Mouse (Mus musculus): ENCODE results near the gene Dnajc14.

Gene Dnajc14

DNA sequence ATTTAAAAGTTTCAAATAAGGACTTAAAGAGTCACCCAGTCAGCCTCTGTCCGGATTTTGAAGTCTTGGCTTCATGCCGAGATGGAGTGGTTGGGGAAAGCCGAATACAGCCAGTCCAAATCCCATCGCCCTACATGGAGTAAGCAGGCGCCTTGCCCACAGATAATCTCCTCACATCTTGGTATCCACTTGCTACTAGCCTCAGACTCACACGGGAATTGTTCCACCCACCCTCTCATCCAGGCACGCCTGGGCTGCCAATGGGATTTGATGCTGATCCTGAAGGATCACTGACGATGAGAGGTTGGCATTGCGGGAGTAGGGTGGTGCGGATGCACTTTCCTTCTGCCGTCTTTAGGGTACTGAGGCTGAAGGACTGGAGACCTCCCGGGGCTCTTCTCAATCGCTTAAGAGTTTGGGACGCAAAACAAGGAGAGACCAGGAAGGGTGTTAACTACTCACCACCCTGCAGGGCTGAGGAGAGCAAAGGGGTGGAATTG, at the start of gene Dnajc14:
Gene Dnajc14, plus strand, starts transcription at position 292 of the 500 bp plus-strand sequence.
- peak; percentile 57 for DNase-seq (ENCODE audit: low spot score)

DNA sequence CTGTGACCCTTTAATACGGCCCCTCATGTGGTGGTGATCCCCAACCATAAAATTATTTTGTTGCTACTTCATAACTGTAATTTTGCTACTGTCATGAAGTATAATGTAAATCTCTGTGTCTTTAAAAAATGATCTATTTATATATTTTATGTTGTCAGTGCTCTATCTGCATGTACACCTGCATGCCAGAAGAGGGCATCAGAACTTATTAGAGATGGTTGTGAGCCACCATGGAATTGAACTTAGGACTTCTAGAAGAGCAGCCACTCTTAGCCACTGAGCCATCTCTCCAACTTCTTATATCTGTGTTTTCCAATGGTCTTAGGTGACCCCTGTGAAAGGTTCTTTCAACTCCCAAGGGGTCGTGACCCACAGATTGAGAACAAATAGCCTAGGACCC, 31.0 kb upstream of the Dnajc14 start:
- no peak for DNase-seq (ENCODE audit: low spot score)

DNA sequence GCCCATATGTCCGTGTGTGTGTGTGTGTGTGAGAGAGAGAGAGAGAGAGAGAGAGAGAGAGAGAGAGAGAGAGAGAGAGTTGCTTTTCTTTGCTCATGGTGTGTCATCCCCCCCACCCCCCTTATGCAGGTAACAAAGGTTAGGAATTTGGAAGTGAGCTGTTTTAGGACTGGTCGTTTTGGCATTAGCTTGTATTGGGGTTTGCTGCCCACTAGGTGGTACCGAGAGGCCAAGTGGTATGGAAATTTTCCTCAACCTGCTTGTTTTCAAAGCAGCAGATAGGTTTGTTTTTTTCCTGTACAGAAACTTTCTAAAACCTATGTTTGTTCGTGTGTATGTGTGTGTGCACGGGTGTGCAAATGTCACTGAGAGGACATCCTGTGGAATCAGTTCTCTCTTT, 30.2 kb upstream of the Dnajc14 start:
- no peak for DNase-seq (ENCODE audit: low spot score)

DNA sequence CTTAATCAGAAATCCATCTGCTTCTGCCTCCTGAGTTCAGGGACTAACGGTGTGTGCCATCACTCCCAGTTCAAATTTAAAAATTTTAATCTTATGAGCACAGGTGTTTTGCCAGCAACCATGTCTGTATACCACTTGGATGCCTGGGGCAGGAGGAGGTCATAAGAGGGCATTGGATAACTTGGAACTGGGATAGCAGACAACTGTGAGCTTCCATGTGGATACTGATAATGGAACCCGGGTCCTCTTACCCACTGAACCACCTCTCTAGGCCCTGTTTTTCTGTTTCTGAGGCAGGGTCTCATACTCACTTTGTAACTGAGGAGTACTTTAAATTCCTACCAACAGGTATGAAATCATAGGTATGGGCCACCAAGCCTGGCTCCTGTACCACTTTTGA, 25.4 kb upstream of the Dnajc14 start:
- no peak for DNase-seq (ENCODE audit: low spot score)

DNA sequence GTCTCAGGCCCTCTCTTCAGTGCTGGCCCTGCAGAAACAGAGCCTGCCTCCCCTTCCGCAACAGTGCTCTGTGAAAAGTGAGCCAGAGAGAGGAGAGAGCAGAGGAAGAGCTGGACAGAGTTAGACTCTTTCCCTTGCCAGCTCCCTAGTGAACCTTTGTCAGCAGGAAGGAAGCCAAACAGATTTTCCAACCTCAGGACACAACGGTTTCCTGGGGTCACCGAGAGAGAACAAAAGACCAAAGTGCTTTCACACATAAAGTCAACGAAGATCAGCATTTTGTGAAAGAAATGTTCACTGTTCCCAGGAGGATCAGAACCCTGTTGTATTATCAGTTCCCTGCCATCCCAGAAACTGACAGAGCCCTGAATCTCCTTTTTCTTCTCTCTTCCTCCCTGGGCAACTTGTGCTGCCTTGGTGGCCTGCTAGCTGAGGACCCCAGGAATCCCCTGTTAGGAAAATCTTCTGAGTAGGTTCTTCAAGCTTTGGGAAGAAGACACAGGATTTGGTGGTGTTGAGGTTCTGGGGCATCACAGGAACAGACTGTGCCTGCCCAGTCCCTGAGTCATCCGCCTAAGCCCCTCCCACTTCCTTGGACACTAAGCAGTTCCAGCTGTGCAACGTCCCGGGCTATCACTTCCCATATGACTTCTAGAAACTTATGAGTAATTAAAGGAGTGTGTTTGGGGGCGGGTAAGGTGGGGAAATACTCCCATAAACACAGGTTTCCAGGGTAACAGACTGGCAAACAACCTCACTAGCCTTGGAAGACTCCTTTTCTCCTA, 24.7 kb upstream of the Dnajc14 start:
- DNase-seq (ENCODE audit: low spot score): no peak

DNA sequence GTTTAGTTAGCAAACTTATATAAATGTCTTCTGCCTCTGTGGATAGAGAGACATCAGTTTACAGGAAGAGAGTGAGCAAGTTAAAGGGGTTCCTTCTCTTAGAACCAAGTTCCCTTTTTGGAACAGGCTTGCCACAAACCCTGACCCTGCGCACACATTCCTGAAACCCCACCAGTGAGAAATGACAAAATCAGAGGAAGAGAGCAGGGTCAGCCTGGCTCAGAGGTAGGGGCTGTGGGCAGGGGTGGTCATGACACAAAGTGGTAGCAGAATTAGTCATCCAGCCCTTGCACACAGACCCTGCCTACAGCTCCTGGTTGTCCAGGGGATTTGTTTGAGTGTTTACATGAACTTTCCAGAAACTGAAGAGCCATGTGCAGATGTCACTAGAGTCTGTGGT, 23.7 kb upstream of the Dnajc14 start:
- no peak for DNase-seq (ENCODE audit: low spot score)

DNA sequence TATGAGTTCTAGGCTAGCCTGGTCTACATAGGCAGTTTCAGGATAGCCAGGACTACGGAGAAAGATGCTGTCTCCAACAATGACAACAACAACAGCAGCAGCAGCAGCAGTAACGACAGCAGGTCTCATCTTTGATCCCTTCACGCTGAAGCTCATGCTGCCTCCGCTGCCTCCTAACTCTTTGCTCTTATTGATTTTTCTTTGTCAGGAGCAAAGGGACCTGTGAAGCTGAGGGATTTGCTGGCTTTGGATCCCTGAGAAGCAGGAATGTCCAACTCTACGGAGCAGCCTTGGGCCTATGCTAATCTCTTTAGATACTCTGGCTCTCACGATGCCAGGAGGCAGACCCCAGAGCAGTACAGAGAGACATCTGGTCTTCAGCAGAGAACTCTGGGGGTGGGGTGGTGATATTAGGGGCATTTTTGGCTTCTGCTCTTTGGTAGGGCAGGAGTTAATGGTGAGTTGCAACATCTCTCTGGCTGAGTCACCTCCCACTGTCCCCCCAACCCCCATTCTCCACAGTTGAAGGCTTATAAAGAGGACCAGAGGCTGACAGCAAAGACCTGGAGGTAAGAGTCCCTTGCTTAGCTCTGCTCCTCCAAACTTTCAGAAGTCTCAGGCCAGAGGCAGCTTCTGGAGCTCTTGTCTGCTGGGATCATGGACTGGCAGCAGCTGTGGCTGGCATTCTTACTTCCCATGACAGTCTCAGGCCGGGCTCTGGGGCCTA, 13.3 kb upstream of the Dnajc14 start, which contains the start of gene Mmp19:
Gene Mmp19, plus strand, starts transcription at position 513 of the 727 bp plus-strand sequence.
- DNase-seq (ENCODE audit: low spot score): no peak

DNA sequence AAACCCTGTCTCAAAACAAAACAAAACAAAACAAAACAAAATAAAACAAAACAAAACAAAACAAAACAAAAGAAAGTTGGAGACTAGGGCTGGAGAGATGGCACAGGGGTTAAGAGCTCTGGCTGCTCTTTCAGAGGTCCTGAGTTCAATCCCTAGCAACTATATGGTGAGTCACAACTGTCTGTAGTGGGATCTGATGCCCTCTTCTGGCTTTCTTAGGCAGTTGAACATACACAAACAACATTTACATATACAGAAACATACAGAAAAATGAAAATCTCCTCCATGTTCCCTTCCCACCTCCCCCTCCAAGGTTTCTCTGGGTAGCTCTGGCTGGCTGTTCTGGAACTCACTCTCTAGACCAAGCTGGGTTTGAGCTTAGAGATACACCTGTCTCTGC, 11.8 kb upstream of the Dnajc14 start:
- DNase-seq (ENCODE audit: low spot score): no peak

DNA sequence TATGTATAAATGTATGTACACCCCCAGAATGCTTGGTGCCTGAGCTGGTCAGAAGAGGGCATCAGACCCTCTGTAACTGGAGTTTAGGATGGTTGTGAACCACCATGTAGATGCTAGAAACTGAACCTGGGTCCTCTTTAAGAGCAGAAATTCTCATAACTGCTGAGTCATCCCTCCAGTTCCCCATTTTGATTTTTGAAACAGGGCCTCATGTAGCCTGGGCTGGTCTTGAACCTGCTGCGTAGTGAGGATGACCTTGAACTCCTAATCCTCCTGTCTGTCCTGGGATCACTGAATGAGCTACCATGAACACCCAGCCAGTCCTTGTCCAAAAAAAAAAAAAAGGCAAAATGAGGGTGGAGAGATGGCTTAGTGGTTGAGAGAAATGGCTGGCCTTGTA, 10.6 kb upstream of the Dnajc14 start:
- no peak for DNase-seq (ENCODE audit: low spot score)

DNA sequence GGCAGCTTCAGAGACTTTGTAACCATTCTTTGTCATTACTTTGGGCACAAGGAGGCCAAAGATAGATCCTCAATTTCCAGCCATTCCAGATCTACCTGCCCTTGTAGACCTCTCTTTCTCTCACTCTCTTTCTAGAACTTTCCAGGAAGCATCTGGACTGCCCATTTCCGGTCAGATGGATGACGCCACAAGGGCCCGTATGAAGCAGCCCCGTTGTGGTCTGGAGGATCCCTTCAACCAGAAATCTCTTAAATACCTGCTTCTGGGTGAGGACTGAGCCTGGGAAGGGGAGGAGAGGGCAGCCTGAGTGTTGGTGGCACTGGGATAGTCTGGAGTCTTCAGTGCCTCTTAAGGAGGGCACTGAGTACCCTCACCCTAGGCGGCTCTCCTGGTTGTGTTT, 9.5 kb upstream of the Dnajc14 start:
- no peak for DNase-seq (ENCODE audit: low spot score)

DNA sequence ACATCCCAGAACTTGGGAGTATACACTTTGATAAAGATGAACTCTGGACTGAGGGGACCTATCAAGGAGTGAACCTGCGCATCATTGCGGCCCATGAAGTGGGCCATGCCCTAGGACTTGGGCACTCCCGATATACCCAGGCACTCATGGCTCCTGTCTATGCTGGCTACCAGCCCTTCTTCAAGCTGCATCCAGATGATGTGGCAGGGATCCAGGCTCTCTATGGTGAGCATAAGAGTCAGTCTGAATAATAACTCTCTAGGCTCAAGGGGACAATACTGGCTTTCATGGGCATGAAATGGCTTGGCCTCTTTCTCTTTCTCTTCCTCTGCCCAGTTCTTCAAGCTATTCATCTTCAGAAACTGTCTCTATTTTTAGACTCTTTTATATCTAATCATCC, 8.3 kb upstream of the Dnajc14 start:
- peak; percentile 40 for DNase-seq (ENCODE audit: low spot score)

DNA sequence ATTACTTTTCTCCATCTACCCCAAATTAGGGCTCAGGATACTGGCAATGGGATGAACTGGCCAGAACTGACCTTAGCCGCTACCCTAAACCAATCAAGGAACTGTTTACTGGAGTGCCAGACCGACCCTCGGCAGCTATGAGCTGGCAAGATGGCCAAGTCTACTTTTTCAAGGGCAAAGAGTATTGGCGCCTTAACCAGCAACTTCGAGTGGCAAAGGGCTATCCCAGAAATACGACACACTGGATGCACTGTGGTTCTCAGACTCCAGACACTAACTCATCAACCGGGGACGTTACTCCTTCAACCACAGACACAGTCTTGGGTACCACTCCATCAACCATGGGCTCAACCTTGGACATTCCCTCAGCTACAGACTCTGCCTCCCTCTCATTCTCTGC, 5.2 kb upstream of the Dnajc14 start:
- DNase-seq (ENCODE audit: low spot score): no peak

DNA sequence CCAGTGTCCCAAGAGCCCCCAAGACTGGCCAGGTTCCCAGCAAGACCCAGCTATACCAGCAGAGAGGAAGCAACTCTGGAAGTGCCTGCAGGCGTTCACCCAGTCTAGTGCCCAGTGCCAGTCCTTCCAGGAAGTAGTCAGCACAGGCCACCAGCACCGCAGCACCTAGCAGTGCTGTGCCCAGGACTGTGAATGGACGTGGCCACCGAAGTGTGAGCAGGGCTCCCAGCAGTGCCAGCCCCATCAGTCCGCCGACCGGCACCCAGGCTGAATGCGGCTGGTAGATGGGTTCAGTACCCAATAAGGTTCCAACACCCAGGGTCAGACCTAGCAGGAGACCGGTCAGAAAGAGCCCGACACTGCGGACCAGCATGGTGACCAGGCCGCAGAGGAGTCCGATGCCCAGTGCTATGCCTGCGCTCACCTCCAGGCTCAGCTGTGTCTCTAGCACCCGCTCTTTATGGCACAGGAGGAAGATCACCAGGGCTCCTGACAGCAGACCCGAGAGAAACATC, 1.8 kb upstream of the Dnajc14 start:
- no peak for DNase-seq (ENCODE audit: low spot score)

DNA sequence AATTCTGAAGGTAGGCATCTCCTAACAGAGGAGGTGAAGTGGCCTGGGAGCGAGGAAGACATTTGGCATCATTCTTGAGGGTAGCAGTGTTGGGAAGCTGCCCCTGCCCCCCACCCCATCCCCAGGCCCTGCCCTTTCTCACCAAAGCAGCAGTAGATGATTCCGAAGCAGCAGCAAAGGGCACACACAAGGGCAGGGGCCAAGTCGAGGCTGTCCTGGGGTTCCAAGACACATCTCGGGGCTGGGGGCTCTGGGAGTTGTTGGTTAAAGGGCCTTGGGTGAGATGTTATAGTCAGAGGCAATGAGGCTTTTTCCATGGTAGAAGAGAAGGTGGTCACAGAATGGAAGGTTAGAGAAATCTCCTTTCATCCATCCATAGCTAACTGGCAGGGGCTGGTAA, 906 bp upstream of the Dnajc14 start:
- DNase-seq (ENCODE audit: low spot score): no peak

DNA sequence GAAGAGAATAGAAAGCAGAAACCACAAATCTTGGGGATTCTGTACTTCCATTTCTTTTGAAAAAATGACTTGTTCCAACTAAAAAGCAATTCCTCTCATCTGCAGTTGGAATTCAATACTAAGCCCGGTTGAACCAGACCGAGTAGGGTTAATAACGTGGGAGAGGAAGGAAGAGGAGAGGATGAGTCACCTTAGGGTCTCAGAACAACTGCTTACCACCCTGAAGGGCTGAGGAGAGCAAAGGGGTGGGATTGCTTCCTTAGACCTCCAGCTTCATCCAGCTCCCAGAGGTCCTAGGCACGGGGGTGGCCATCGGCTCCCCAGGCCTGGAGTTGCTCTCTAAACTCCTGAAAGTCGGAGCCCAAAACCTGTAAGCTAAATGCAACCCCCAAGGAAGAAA, 501 bp upstream of the Dnajc14 start:
- DNase-seq (ENCODE audit: low spot score): no peak

DNA sequence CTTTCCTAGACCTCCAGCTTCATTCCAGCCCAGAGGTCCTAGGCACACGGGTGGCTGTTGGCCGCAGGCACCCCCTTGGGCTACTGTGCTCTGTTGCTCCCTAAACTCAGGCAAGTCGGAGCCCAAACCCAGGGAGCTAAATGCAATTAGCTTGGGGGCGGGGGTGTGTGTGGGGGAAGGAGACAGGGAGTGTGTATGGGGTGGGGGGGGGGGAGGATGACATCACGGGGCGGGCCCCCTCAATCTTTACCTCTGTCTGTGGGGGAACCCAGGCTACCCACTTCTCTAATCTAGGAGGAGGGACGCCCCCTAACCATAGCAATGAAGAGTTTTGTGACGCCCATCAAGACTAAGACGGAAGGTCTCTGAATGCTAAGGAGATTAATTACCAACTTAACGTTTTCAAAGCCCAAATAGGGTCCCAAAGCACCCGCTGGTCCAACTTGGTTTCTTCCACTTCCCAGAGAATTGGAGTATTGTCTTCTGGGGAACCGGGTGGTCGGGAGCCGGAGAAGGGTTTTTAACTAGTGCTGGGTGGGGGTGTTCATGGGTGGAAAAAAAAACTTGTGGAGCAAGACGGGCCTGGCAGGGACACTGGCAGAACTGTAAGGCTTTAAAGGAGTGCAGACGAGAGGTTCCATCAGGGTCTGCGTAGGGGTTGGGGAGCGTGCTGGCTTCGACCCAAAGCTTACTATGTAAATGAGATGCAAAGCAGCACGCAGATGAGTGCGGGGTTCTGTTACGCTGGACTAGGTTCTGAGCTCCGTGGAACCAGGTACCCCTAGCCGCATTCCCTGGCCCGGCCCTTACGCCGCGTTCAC, 619 bp downstream of the Dnajc14 start, which contains the start of gene Tmem198b:
Gene Tmem198b, minus strand, starts transcription at position 100 of the 821 bp plus-strand sequence.
- DNase-seq (ENCODE audit: low spot score): peak; percentile 71

DNA sequence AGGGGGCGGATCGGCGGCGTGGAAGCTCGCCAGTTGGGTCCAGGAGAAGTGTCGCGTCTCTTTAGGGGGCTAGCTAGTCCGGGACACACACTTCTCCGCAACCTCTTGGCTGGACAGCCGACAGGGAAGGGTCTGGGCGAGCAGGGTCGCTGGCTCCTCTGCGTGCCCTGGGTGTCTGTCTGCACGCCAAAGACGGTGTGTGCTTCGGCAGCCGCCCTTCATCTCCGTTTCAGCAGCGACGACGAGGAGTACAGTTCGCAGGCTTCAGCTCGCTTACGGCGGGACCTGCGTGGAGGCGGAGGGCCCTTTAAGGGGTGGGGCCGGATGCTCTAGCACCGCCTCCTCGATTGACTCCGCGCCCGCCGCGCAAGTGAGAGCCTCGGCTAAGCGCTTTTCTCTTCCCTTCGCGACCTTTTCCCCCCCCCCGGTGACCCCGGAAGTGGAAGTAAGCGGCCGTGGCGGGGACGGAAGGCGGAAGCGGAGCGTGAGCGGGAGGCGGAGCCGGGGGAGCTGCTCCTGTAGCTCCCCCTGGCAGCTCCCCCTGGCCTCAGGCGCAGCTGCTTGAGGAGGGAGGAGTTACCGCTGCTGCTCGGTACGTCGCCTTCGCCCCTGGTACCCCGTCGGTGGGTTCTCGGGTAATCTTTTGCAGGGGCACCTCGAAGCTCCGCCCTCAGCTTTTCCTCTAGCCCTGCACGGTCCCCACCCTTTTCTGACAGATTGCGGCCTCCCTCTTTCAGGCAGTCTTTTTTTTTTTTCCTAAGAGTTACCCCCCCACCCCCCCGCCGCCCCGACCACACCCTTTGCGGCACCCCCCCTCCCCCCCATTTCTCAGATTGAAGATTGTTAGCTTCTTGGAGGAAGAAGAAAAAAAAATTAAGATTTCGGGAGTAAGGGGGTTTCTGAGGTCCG, 1.5 kb downstream of the Dnajc14 start:
- DNase-seq (ENCODE audit: low spot score): peak; percentile 70

DNA sequence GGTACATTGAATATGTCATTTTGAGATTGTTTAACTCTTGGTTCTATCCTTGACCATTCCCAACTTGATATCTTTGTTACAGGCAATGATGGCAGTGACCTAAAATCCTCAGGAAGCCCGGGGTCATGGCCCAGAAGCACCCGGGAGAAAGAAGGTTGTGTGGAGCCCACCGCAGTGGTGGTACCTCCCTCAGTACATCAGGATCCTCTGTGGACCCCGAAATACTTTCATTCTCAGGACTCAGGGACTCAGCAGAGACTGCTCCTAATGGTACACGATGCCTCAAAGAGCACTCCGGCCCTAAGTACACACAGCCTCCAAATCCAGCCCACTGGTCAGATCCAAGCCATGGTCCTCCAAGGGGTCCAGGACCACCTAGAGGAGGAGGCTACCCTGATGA, 2.2 kb downstream of the Dnajc14 start:
- DNase-seq (ENCODE audit: low spot score): no peak

DNA sequence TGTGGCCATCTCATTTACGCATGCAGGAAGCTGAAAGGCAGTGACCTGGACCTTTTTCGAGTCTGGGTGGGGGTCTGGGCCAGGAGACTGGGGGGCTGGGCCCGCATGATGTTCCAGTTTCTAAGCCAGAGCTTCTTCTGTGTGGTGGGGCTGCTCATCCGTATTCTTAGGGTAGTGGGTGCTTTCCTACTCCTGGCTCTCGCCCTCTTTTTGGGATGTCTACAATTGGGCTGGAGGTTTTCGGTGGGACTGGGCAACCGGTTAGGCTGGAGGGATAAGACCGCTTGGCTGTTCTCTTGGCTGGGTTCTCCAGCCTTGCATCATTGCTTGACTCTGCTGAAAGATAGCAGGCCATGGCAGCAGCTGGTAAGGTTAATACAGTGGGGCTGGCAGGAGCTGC, 3.2 kb downstream of the Dnajc14 start:
- DNase-seq (ENCODE audit: low spot score): no peak

DNA sequence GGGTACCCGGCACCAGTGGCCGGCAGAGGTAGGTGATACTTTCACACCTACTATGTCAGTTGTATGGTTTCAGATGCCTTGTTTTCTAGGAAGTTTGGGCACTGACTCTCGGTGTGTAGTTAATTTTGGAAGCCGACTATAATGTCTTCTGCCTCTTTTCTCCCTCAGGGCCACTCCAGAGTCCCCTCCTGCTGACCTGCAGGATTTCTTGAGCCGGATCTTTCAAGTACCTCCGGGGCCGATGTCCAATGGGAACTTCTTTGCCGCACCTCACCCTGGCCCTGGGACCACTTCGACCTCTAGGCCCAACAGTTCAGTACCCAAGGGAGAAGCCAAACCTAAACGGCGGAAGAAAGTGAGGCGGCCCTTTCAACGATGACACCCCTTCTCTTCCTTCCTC, 13.2 kb downstream of the Dnajc14 start, which contains the start of gene Sarnp:
Gene Sarnp, plus strand, starts transcription at position 301 of the 400 bp plus-strand sequence.
- DNase-seq (ENCODE audit: low spot score): no peak

DNA sequence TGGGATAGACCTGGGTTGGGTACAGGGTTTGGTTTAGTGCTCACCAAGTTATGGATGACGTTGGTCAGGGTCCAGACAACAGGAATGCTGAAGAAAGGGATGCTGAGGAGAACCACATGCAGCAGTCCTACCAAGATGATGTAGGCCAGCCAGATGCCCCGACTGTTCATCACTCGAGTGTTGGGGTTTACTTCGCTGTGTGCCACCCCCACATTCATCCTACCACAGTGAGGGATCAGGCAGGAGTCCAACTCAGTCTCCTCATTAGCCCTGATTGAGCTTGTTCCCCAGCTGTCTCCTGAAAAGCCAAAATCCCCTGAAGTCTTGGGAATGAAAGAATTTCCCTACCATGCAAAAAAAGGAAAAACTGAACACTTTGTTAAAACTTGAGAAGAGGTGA, 16.4 kb downstream of the Dnajc14 start:
- DNase-seq (ENCODE audit: low spot score): peak; percentile 25
